Mouse (Mus musculus) Muller cell, postnatal 12 days (primary cell): Measurements from ENCODE around the gene H2-T24.
A peak's percentile ranks its signal among the peaks of the same experiment; 100 is the strongest.
"Not testable (repeated sequence)": the region's sequence is repeated elsewhere in the genome, so short reads cannot be mapped to it uniquely, and the experiment has no call there.

Experiments used
- DNase-seq: peaks from one replicate; pipeline ENCODE4 v3.0.0-alpha.2; 2015; ENCODE audit errors: inconsistent ontology term

Gene H2-T24

GRCm38 (mm10) chr17:36023710-36024654, 3.6 kb upstream of the H2-T24 start:
- peak; percentile 56 for DNase-seq

DNA sequence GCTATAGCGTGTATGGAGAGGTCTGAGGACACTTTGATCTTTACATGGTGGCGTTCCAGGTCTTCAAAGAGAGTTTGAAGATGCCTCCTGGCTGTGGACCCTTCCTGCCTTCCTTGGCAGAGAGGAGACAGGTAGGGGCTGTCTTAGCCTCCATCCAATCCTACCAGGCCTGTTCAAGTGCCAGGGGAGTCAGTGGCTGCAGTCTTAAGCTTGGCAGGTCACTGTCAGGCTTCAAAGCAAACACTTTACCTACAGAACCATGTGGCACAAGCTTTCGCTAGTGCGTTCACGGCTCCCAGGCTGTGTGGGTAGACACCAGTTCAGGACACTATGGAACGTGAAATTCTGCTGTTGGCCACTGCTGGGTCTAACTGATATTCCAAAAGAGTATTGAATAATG, 2.6 kb upstream of the H2-T24 start:
- DNase-seq = no peak

GRCm38 (mm10) chr17:36022098-36022497, 1.7 kb upstream of the H2-T24 start:
- no peak for DNase-seq

- DNase-seq = no peak
These were observed 949 bp upstream of the H2-T24 start for GRCm38 (mm10) chr17:36021309-36021708.

DNA sequence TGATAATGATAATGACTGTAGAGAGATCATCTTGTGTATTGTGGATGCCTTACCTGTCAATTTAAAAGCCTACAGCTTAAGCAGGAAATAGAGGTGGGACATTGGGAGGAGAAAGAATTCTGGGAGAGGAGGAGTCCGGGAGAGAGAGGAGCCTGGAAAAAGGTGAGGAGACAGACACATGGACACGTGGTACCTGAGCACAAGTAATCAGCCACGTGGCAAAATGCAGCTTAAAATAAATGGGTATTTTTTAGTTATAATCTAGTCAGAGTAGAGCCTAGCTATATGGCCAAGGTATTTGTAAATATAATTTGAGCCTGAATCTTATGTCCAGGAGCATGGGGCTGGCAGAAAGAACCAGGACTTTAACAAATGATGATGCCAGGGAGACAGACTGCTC, 841 bp downstream of the H2-T24 start:
- DNase-seq = no peak

DNA sequence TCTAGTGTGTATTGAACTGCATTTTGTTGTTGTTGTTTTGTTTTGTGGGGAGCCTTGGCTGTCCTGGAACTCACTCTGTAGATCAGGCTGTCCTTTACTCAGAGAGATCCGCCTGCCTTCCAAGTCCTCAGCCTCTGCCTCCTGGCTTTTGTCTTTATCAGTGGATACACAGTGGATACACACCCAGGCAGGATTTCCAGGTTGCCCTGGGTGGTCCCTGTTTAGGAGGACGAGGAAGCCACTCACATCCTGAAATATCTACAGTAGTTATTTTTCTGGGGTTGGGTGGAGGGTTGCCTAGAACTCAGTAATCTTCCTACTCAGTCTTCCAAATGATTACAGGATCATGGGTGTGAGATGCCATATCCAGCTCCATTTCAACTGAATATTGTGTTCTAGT, 1.4 kb downstream of the H2-T24 start:
- DNase-seq = no peak

- no peak for DNase-seq
These were observed 3.3 kb downstream of the H2-T24 start for GRCm38 (mm10) chr17:36017046-36017445.

DNA sequence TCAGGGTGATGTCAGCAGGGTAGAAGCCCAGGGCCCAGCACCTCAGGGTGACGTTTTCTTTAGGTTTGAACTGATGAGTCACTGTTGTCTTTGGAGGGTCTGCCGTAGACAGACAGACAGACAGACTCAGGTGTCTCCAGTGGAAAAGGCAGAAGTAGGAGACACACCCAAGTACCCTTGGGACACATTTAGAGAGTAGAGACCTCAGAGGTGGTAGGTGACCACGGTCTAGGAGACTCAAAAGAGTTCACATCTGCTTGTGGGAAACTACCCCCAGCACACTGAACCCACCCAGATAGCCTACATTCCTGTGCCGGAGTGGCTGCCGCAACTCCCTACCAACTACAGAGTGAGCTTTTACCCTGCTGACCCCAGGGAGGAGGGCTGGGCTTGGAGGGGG, 5.4 kb downstream of the H2-T24 start:
- DNase-seq = no peak

DNA sequence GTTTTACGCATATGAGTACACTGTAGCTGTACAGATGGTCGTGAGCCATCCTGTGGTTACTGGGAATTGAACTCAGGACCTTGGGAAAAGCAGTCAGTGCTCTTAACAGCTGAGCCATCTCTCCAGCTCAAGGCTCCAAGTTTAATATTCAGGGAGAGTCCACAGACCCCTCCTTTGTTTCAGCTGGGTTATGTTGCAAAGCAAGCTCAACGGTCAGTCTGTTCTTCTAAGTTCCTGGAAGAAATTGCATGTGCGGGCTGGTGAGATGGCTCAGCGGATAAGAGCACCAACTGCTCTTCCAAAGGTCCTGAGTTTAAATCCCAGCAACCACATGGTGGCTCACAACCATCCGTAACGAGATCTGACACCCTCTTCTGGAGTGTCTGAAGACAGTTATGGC, 16.0 kb downstream of the H2-T24 start:
- DNase-seq = not testable (repeated sequence)

DNA sequence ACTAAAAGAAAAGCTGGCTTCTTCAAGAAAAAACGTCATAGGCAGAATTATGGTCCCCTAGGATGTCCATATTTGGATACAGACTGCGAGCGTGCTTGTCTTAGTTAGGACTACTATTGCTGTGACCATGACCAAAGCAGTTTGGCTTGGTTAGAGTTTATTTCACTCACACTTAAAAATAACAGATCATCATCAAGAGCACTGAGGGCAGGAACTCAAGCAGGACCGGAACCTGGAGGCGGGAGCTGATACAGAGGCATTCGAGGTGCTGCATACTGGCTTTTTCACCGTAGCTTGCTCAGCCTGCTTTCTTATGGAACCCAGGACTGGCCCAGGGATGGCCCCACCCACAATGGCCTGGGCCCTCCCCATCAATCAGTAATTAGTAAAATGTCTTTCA, 17.0 kb downstream of the H2-T24 start:
- DNase-seq = no peak

GRCm38 (mm10) chr17:36001966-36002365, 18.4 kb downstream of the H2-T24 start:
- peak; percentile 65 for DNase-seq

GRCm38 (mm10) chr17:36001121-36001897, 19.1 kb downstream of the H2-T24 start:
- DNase-seq = no peak

DNA sequence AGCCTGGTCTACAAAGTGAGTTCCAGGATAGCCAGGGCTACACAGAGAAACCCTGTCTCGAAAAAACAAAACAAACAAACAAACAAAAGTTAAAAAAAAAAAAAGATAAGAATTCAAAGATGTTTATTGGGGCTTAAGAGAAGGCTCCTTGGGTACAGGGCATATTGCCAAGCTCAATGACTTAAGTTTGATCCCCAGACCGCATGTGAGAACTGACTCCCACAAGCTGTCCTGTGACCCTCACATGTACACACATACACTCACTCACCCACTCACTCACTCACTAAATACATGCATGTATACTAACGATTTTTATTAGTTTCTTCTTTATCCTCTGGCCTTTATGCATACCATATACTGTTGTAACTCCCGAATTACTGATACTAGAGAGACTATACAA, 20.0 kb downstream of the H2-T24 start:
- DNase-seq = no peak

DNA sequence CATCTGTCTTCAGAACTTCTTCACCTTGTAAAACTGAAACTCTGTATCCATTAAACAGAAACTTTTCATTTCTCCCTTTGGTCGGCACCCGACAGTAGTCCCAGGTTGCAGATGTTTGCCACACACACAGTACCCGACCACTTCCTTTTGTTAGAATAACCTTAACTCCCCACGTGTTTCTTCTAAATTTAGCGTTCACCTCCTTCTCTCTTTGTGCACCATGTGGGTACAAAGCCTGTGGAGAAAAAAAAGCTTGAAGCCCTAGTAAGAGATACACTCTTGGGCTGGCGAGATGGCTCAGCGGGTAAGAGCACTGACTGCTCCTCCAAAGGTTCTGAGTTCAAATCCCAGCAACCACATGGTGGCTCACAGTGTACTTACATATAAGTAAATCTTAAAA, 21.0 kb downstream of the H2-T24 start:
- no peak for DNase-seq

GRCm38 (mm10) chr17:35998545-35999305, 21.6 kb downstream of the H2-T24 start:
- DNase-seq = no peak

DNA sequence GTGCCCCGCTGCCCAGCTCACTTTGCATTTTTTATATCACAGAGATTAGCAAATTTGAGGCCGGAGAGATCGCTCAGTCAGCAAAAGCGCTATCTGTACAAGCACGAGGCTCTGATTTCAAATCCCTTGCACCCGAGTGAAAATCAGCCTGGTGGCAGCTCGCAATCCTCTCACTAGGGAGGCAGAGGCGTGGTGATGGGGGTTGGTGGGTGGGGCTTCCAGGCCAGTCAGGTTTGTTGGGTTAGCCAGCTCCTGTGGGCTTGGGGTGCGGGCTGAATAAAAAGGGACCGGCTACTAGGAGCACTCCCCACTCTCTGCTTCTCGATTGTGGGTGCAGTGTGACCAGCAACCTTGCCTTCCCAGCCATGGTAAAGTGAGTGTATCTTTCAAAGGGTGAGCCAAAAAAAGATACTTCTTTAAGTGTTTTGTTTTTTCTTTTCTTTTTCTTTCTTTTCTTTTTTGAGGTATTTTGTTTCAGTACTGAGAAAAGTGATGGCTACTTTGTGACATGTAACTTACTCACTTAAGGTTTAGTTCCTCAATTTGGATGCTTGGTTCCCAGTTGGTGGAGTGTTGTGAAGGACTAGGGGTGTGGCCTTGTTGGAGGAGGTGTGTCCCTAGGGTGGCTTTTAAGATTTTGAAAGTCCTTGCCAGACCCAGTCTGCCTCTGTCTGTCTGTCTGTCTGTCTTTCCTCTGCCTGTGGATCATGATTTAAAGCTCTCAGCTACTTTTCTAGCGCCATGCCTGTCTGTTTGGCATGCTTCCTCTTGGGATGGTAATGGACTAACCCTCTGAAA, 22.4 kb downstream of the H2-T24 start:
- no peak for DNase-seq

DNA sequence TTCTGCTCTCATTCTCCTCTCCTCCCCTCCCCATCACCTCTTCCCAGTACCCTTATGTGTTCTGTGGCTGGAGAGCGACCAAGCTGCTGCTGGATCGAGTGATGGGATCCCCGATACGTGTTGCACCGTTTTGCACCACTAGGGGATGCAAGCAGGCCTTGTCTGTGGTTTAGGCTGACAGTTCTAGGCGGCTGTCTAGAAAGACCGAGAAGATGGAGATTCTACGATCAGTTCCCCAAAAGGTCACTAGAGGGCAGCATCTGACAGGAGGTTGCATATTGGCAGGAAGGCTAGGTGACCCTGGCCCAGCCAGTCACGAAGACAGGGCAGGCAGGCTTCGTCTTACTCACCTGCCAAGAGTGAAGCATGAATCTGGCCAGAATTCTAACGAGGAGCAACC, 23.4 kb downstream of the H2-T24 start:
- DNase-seq = peak; percentile 88

- DNase-seq = no peak
These were observed 25.5 kb downstream of the H2-T24 start for GRCm38 (mm10) chr17:35994879-35995240.

- DNase-seq = peak; percentile 79
These were observed 26.0 kb downstream of the H2-T24 start for GRCm38 (mm10) chr17:35994175-35994878.

DNA sequence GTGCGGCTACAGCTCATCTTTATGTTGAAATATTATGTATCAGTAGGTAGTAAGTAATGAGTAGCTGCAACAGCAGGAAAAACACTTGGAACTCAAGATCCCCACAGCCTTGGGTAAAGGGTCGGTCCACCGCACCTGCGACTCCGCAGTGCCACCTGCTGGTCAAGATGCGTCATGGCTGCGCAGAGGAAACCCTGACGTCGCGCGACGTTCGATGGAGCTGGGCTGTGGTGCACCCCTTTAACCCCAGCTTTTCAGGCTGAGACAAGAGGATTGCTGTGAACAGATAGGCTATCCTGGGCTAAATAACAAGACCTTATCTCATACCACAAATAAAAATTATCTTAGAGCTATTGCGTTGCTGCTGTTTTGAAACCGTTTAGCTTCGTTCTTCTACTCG, 26.7 kb downstream of the H2-T24 start:
- DNase-seq = peak; percentile 71

- DNase-seq = no peak
These were observed 28.6 kb downstream of the H2-T24 start for GRCm38 (mm10) chr17:35991781-35992180.
